Mouse (Mus musculus) erythroid progenitor cell, adult 5-6 weeks (primary cell): Measurements from ENCODE around the gene Slc6a8. TPM values are rescaled to one million over a fixed set of nuclear protein-coding genes. Genes with fewer than 3 reads are reported as not detected.

Experiments used
- ATAC-seq: replicated peaks from 2 replicates; pipeline ENCODE4 v1.8.0; 2016; ENCODE audit warnings: moderate number of reproducible peaks, mild to moderate bottlenecking, moderate TSS enrichment, inconsistent platforms; ENCODE audit not compliant: poor library complexity, low FRiP score, severe bottlenecking
- total RNA-seq, 2 experiments: library from RNA; stranded (forward) in 1 of 2; stranded (reverse) in 1 of 2; fragments of 150-400 nt in 1 of 2; fragments of 186-747, 209-891 nt in 1 of 2; gene quantifications; 2 replicates each; pipeline versions ENCODE4 v1.2.3 to v1.2.4; 2015 to 2017; ENCODE audit warnings: low replicate concordance in 2 of 2

Gene Slc6a8
- total RNA-seq, 2 experiments from 2014 or later = 1.3 TPM; not detected in 1

GRCm38 (mm10) chrX:73676668-73677067 is 3.7 kb downstream of the Slc6a8 start:
- ATAC-seq = no peak

GRCm38 (mm10) chrX:73684156-73684555 is 11.2 kb downstream of the Slc6a8 start:
- ATAC-seq = no peak

- ATAC-seq = no peak
Observed at GRCm38 (mm10) chrX:73684978-73685377, 12.0 kb downstream of the Slc6a8 start.

GRCm38 (mm10) chrX:73685629-73686028 is 12.7 kb downstream of the Slc6a8 start:
- no peak for ATAC-seq

GRCm38 (mm10) chrX:73690917-73691629 is 18.1 kb downstream of the Slc6a8 start:
- ATAC-seq = peak; percentile 52; the same call in 1 of the 2 replicates

- ATAC-seq = no peak
Observed at GRCm38 (mm10) chrX:73700472-73700871, 27.5 kb downstream of the Slc6a8 start.

GRCm38 (mm10) chrX:73715476-73716108 is 42.6 kb downstream of the Slc6a8 start:
- peak; percentile 44 for ATAC-seq

GRCm38 (mm10) chrX:73716109-73716661 is 43.2 kb downstream of the Slc6a8 start, which contains the start of the genes Bcap31 and Abcd1:
Gene Bcap31, minus strand, starts transcription at chrX:73716175.
Gene Abcd1, plus strand, starts transcription at chrX:73716597.
- ATAC-seq = peak; percentile 88

- peak; percentile 28 for ATAC-seq
Observed at GRCm38 (mm10) chrX:73716709-73717545, 44.0 kb downstream of the Slc6a8 start.

- ATAC-seq = no peak
Observed at GRCm38 (mm10) chrX:73717667-73718066, 44.7 kb downstream of the Slc6a8 start.

GRCm38 (mm10) chrX:73718271-73718670 is 45.3 kb downstream of the Slc6a8 start:
- no peak for ATAC-seq

- ATAC-seq = no peak
Observed at GRCm38 (mm10) chrX:73718686-73719362, 45.9 kb downstream of the Slc6a8 start.

GRCm38 (mm10) chrX:73730908-73731307 is 58.0 kb downstream of the Slc6a8 start:
- ATAC-seq = no peak

Other genes starting within 250 kb of the Slc6a8 start
- not detected in 2 replicates for gene Trex2, start 237.8 kb upstream of the Slc6a8 start, total RNA-seq (2015; ENCODE audit: low replicate concordance)
- gene Trex2, start 237.8 kb upstream of the Slc6a8 start, total RNA-seq (2017; ENCODE audit: low replicate concordance) = not detected in 2 replicates
- gene Haus7, start 214.1 kb upstream of the Slc6a8 start, total RNA-seq (2015; ENCODE audit: low replicate concordance) = 9.2 and 13.0 TPM in 2 replicates
- 8.0 and 14.1 TPM in 2 replicates for gene Haus7, start 214.1 kb upstream of the Slc6a8 start, total RNA-seq (2017; ENCODE audit: low replicate concordance)
- gene Bgn, start 189.5 kb upstream of the Slc6a8 start, total RNA-seq (2015; ENCODE audit: low replicate concordance) = 11.2 and 28.9 TPM in 2 replicates
- gene Bgn, start 189.5 kb upstream of the Slc6a8 start, total RNA-seq (2017; ENCODE audit: low replicate concordance) = 1.0 and 1.8 TPM in 2 replicates
- gene Atp2b3, start 170.1 kb upstream of the Slc6a8 start, total RNA-seq (2015; ENCODE audit: low replicate concordance) = not detected in 2 replicates
- gene Atp2b3, start 170.1 kb upstream of the Slc6a8 start, total RNA-seq (2017; ENCODE audit: low replicate concordance) = not detected in 2 replicates
- not detected in 2 replicates for gene Dusp9, start 33.7 kb upstream of the Slc6a8 start, total RNA-seq (2015; ENCODE audit: low replicate concordance)
- not detected in 2 replicates for gene Dusp9, start 33.7 kb upstream of the Slc6a8 start, total RNA-seq (2017; ENCODE audit: low replicate concordance)
- not detected in 2 replicates for gene Pnck, start 13.0 kb upstream of the Slc6a8 start, total RNA-seq (2015; ENCODE audit: low replicate concordance)
- not detected in 2 replicates for gene Pnck, start 13.0 kb upstream of the Slc6a8 start, total RNA-seq (2017; ENCODE audit: low replicate concordance)
- 110 and 144 TPM in 2 replicates for gene Bcap31, start 43.0 kb downstream of the Slc6a8 start, total RNA-seq (2015; ENCODE audit: low replicate concordance)
- 56.3 and 68.2 TPM in 2 replicates for gene Bcap31, start 43.0 kb downstream of the Slc6a8 start, total RNA-seq (2017; ENCODE audit: low replicate concordance)
- gene Abcd1, start 43.4 kb downstream of the Slc6a8 start, total RNA-seq (2015; ENCODE audit: low replicate concordance) = 11.5 and 14.7 TPM in 2 replicates
- gene Abcd1, start 43.4 kb downstream of the Slc6a8 start, total RNA-seq (2017; ENCODE audit: low replicate concordance) = 1.7 and 3.8 TPM in 2 replicates
- not detected in 2 replicates for gene Plxnb3, start 83.9 kb downstream of the Slc6a8 start, total RNA-seq (2015; ENCODE audit: low replicate concordance)
- gene Plxnb3, start 83.9 kb downstream of the Slc6a8 start, total RNA-seq (2017; ENCODE audit: low replicate concordance) = not detected in 2 replicates
- gene Srpk3, start 101.3 kb downstream of the Slc6a8 start, total RNA-seq (2015; ENCODE audit: low replicate concordance) = 6.7 TPM in 1 of 2 replicates, not detected in the other
- 1.9 and 2.6 TPM in 2 replicates for gene Srpk3, start 101.3 kb downstream of the Slc6a8 start, total RNA-seq (2017; ENCODE audit: low replicate concordance)
- gene Idh3g, start 113.7 kb downstream of the Slc6a8 start, total RNA-seq (2015; ENCODE audit: low replicate concordance) = 135 and 141 TPM in 2 replicates
- gene Idh3g, start 113.7 kb downstream of the Slc6a8 start, total RNA-seq (2017; ENCODE audit: low replicate concordance) = 68.3 and 80.2 TPM in 2 replicates
- gene Ssr4, start 113.9 kb downstream of the Slc6a8 start, total RNA-seq (2015; ENCODE audit: low replicate concordance) = 115 and 124 TPM in 2 replicates
- 47.6 and 75.7 TPM in 2 replicates for gene Ssr4, start 113.9 kb downstream of the Slc6a8 start, total RNA-seq (2017; ENCODE audit: low replicate concordance)
- not detected in 2 replicates for gene Pdzd4, start 151.8 kb downstream of the Slc6a8 start, total RNA-seq (2015; ENCODE audit: low replicate concordance)
- not detected in 2 replicates for gene Pdzd4, start 151.8 kb downstream of the Slc6a8 start, total RNA-seq (2017; ENCODE audit: low replicate concordance)
- not detected in 2 replicates for gene Avpr2, start 219.0 kb downstream of the Slc6a8 start, total RNA-seq (2015; ENCODE audit: low replicate concordance)
- not detected in 2 replicates for gene Avpr2, start 219.0 kb downstream of the Slc6a8 start, total RNA-seq (2017; ENCODE audit: low replicate concordance)
- 6.8 and 10.5 TPM in 2 replicates for gene L1cam, start 223.0 kb downstream of the Slc6a8 start, total RNA-seq (2015; ENCODE audit: low replicate concordance)
- gene L1cam, start 223.0 kb downstream of the Slc6a8 start, total RNA-seq (2017; ENCODE audit: low replicate concordance) = 0.23 and 1.3 TPM in 2 replicates
- gene Arhgap4, start 248.7 kb downstream of the Slc6a8 start, total RNA-seq (2015; ENCODE audit: low replicate concordance) = 12.2 and 16.9 TPM in 2 replicates
- 14.5 and 21.0 TPM in 2 replicates for gene Arhgap4, start 248.7 kb downstream of the Slc6a8 start, total RNA-seq (2017; ENCODE audit: low replicate concordance)
- 17.7 and 34.8 TPM in 2 replicates for gene Naa10, start 248.8 kb downstream of the Slc6a8 start, total RNA-seq (2015; ENCODE audit: low replicate concordance)
- 14.7 and 25.9 TPM in 2 replicates for gene Naa10, start 248.8 kb downstream of the Slc6a8 start, total RNA-seq (2017; ENCODE audit: low replicate concordance)